Mouse (Mus musculus): ENCODE measurements around the gene Cd36.
"Not testable (repeated sequence)": the region's sequence is repeated elsewhere in the genome, so short reads cannot be mapped to it uniquely, and the experiment has no call there.

Gene Cd36

GRCm38 (mm10) chr5:17888598-17888997 is at the start of gene Cd36:
TSS of gene Cd36 (minus strand) at chr5:17888801.
- DNase-seq, result peak; percentile 38 to 56

- DNase-seq, result no peak
These were observed 45.9 kb upstream of the Cd36 start for GRCm38 (mm10) chr5:17934501-17934900.

- not testable (repeated sequence) for DNase-seq
These were observed 43.0 kb upstream of the Cd36 start for GRCm38 (mm10) chr5:17931588-17931987.

- DNase-seq, result no peak
These were observed 40.5 kb upstream of the Cd36 start for GRCm38 (mm10) chr5:17929006-17929567.

DNA sequence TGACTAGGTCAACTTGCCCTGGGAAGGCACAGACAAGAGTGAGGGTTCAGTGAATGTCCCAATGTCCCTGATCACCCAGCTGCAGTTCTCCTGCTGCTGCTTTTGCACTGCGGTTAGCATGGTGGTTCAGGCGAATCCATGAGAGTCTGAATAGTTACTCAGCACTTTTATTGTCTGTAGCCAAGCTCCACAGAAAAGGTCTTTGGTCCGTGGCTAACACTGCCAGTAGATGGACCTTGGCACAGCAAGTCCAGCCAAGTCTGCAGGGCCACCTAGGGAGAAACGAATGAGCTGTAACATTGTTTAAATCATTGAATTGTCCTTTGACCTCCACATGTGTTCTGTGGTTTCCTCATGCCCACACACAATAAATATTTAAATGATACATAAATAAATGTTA is 39.9 kb upstream of the Cd36 start:
- peak; percentile 14 to 31 for DNase-seq

GRCm38 (mm10) chr5:17924085-17924518 is 35.5 kb upstream of the Cd36 start:
- DNase-seq, result peak in 1 of 2 experiments; percentile 37

GRCm38 (mm10) chr5:17923648-17924047 is 35.0 kb upstream of the Cd36 start:
- peak in 1 of 2 experiments; percentile 23 for DNase-seq

GRCm38 (mm10) chr5:17918966-17919365 is 30.4 kb upstream of the Cd36 start:
- no peak for DNase-seq

- DNase-seq, result no peak
These were observed 16.2 kb upstream of the Cd36 start for GRCm38 (mm10) chr5:17904766-17905165.

GRCm38 (mm10) chr5:17898948-17899347 is 10.3 kb upstream of the Cd36 start:
- no peak for DNase-seq

GRCm38 (mm10) chr5:17897641-17898040 is 9.0 kb upstream of the Cd36 start:
- not testable (repeated sequence) for DNase-seq

DNA sequence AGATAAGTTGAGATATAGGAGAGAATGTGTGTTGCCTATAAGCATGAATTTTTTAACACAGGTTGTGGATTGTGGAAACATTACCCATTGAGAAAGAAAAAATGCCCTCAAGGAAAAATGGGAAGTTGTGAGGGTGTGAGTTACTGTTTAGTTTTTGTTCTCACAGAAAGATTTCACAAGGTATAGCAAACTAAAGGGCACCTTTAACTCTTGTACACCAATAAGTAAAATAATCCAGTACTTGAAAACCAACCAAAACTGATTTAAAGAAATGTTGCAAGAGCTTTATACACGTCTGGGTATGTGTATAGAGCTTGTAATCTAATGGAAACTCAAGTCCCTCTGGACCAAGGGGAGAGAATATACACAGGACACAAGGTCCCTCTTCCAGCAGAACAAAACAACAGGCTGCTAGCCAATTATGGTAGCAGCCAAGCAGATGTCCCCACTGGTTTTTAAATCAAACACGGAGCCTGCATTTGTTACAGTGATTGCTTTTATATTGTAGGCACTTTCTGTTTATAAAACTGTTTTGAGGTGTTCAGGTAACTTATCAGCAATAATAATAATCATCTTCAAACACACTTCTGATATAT is 5.1 kb upstream of the Cd36 start:
- DNase-seq, result no peak

DNA sequence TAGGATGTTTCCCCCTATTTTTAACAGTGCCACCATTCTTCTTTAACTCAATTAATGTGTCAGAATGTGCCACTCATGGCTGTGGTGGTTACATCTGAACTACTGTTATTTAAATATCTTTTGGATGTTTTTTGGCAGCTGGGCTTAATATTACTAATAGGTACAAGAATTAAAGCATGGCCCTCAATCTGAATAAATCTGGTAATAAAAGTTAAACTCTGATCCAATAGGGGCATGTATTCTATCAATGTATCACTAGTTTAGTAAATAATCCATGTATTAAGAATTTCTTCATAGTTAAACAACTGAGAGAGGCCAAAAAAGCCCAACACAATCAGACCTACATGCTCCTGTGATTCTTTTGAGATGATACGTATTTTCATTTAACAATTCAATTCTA is 690 bp upstream of the Cd36 start:
- DNase-seq, result no peak

- no peak for DNase-seq
These were observed 2.2 kb downstream of the Cd36 start for GRCm38 (mm10) chr5:17886377-17886776.

- no peak for DNase-seq
These were observed 5.2 kb downstream of the Cd36 start for GRCm38 (mm10) chr5:17883357-17883875.

GRCm38 (mm10) chr5:17881542-17881896 is 7.1 kb downstream of the Cd36 start:
- DNase-seq, result no peak

GRCm38 (mm10) chr5:17880799-17881541 is 7.6 kb downstream of the Cd36 start:
- DNase-seq, result no peak

DNA sequence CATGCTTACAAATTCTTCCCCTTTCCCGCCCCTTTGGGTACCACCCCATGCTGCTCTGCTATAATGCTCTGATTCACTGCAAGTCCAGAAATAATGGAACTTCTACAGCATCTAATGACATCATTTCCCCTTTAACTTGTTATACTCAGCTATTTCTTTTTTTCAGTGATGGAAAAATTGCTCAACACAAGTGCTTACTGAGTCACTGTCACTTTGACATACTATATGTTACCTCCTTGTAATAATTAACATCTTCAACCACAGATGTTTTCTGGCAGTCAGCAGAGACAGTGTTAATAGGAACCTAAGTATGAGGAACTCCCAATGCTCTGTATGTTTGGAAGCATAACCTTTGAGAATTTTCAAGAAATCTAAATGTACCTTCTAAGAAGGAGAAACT is 8.7 kb downstream of the Cd36 start:
- DNase-seq, result no peak

DNA sequence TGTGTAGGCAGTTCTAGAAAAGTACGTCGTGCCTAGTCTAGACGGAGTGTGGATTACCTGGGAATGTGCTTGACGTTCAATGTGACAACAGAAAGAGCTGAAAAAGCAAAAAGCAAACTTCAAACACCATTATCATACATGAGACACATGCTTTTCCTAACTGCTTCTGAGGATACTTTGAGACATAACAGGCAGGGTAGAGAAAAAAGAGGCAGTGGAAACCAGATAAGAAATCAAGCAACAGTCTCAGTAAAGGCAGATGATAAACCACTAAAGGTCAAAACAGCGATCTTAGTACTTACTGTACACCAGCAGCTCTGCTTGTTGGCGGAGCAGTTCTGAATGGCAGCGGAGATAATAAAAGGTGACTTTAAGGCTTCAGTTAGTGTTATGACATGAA is 11.6 kb downstream of the Cd36 start:
- DNase-seq, result no peak

DNA sequence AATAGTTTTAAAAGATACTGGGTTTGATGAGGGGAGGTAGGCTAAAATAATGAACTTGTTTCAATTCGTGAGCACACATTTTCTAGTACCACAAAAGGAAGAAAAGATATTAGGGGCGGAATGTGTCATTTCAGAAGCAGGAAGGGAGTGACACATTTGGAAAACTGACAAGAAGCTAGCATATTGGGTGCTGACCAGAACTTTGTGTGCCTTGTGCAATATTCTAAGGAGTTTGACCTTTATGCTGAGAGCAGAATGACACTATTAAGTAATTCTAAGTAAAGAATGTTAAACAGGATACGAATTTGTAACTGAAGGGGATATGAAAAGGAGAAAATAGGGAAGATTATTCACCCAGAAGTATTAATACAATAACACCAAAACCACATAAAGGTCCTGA is 12.0 kb downstream of the Cd36 start:
- DNase-seq, result peak in 1 of 2 experiments; percentile 57

DNA sequence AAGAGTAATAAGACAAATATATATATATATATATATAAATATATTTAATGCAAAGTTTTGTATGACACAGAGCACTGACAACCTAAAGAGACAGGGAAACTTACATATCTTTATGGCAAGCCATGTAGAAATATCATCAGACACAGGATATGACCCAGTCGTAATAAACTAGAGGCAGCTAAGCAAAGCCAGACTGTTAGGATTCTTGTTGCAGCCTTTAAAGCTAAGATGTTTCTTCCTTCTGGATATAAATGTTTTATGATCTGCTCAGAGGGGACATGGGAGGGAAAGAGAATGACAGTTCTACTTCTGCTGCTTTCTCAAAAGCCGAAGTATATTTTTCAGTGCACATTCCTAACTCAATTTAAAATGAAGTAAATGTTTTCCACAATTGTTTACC is 14.3 kb downstream of the Cd36 start:
- no peak for DNase-seq

- DNase-seq, result no peak
These were observed 23.2 kb downstream of the Cd36 start for GRCm38 (mm10) chr5:17865432-17865831.

GRCm38 (mm10) chr5:17863085-17863484 is 25.5 kb downstream of the Cd36 start:
- no peak for DNase-seq

DNA sequence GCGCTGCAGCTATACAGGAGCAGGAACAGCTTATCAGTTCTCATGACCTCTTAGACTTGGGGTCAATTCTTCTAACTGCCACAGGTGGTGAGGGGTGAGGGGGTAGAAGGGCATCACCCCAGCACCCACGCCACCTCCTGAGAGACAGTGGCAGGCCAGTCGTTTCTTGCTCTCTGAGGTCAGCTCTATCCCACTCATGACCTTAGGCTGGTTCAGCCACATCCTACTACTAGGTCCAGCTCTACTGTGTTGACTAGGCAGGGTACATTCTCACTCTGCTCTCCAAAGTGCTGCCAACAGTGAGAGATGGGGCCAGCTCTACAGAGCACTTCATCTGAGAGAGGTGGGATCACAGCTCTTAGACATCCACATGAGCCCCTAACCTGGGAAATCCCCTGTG is 30.2 kb downstream of the Cd36 start:
- no peak for DNase-seq

All from lung, postnatal 4 days (tissue).